Mouse (Mus musculus) heart, adult 2 months (tissue): ENCODE results near the gene Fndc1. TPM values are rescaled to one million over a fixed set of nuclear protein-coding genes. Genes with fewer than 3 reads are reported as not detected.

Source experiments
- DNase-seq, 2 experiments: peaks; one replicate each; pipeline ENCODE4 v3.0.0; 2021
- H3K27ac ChIP-seq: fragments of 200-600 bp; 2 replicates; pipeline ENCODE4 v1.8.1; 2022
- H3K27me3 ChIP-seq: fragments of 200-500 bp; 2 replicates; pipeline ENCODE4 v1.6.1; 2012; ENCODE audit warnings: mild to moderate bottlenecking, low read length, inconsistent platforms, mixed read lengths; ENCODE audit not compliant: control insufficient read depth, insufficient read depth
- H3K36me3 ChIP-seq: fragments of 200-500 bp; 2 replicates; pipeline ENCODE4 v1.6.1; 2012; ENCODE audit warnings: low read length, inconsistent platforms; ENCODE audit not compliant: control insufficient read depth, insufficient read depth
- H3K4me1 ChIP-seq: fragments of 200-500 bp; 2 replicates; pipeline ENCODE4 v1.6.1; 2011; ENCODE audit warnings: low read length; ENCODE audit not compliant: control insufficient read depth, insufficient read depth
- H3K4me3 ChIP-seq: fragments of 200-600 bp; 2 replicates; pipeline ENCODE4 v1.8.1; 2022
- H3K79me2 ChIP-seq: fragments of 200-500 bp; replicated peaks from 2 replicates; pipeline ENCODE4 v1.6.1; 2012; ENCODE audit warnings: mild to moderate bottlenecking, inconsistent platforms, low read length, moderate library complexity, mixed read lengths; ENCODE audit not compliant: control insufficient read depth, insufficient read depth
- H3K9ac ChIP-seq: fragments of 200-500 bp; 2 replicates; pipeline ENCODE4 v1.6.1; 2012; ENCODE audit warnings: low read depth, mild to moderate bottlenecking, control low read depth, inconsistent platforms, low read length, mixed read lengths
- CTCF ChIP-seq: fragments of 200-600 bp; IDR thresholded peaks from 2 replicates; pipeline ENCODE4 v1.8.1; 2022; ENCODE audit warnings: antibody characterized with exemption, mild to moderate bottlenecking, moderate library complexity
- EP300 ChIP-seq: fragments of 200-500 bp; IDR thresholded peaks from 2 replicates; pipeline ENCODE4 v1.6.1; 2011; ENCODE audit warnings: low read depth, low read length, control low read depth; ENCODE audit not compliant: insufficient read depth
- POLR2A ChIP-seq: fragments of 200-500 bp; IDR thresholded peaks from 2 replicates; pipeline ENCODE4 v1.6.1; 2011; ENCODE audit warnings: mild to moderate bottlenecking, low read depth, low read length, control low read depth; ENCODE audit not compliant: insufficient read depth
- WGBS: fragments of 180-500 bp; shearing (Covaris S2); methylation state at CpG from one replicate; pipeline ENCODE4 v1.1.7; 2018; 5-methylcytosine and 5-hydroxymethylcytosine counted together
- intact Hi-C: fragments of 180-260 bp; cut with DNase I; formaldehyde crosslinking; loops from one replicate; pipeline ENCODE4 v1.15.1; 2025
- polyA plus RNA-seq: library from polyadenylated mRNA; depleted of rRNA; stranded (reverse); fragments of >200 nt; gene quantifications from 2 replicates; pipeline ENCODE4 v1.2.3, GENCODE M21; 2012
- total RNA-seq, 2 experiments: library from RNA; stranded (reverse); gene quantifications; 2 replicates each; pipeline ENCODE4 v1.2.3; 2021

Gene Fndc1
- total and polyA plus RNA-seq, 3 experiments = 8.5 to 15.4 (median 11.5) TPM

DNA sequence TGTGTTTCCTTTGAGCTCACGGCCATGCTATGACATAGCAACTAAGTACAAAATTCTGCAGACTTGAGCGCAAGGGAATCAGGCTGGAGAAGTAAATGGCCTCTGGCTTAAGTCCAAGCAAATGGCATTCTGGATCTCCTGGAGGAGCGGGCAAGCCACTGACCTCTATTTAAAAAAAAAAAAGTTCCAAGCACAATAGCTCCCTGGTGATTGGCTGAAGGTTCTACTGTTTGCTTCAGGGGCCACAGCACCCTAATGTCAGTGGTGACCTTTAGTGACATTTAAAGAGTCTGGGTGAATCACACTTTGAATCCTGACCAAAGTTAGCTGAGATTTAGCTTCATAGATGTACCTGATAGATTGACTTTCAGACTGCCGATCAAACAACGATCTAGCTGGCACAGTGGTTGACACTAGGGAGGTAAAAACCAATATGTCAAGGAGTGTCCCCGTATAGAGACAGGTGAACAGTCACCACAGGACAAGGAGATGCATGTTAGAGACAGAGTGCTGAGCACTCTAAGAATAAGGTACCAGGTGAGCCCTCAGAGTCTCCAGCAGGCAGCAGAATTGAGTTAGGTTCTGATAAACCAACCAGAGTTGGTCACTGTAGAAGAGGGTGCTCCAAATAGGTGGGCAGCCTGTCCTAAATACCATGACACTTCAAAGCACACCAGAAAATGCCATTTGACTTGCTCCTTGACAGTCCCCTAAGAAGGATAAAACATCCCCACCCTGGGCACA, 43.9 kb upstream of the Fndc1 start:
- 72% methylated on average over 6 of the region's 6 CpGs for WGBS
- Histone ChIP-seq H3K36me3 (no peaks in the 10 kb centered on the region), H3K4me1 (no peaks in the 10 kb centered on the region), H3K4me3 (no peak overlapping the region), H3K9ac (no peak overlapping the region), H3K27me3 (no peaks in the 10 kb centered on the region), H3K27ac (no peak overlapping the region), H3K79me2 (no peaks in the 10 kb centered on the region)
- intact Hi-C loops = no loop called here
- no peak for TF ChIP-seq POLR2A
- no peak for TF ChIP-seq CTCF
- no peak for TF ChIP-seq EP300
- no peak for DNase-seq

GRCm38 (mm10) chr17:7869114-7869513, 42.0 kb upstream of the Fndc1 start:
- no peak overlapping the region for H3K27ac ChIP-seq
- DNase-seq = peak in 1 of 2 experiments; percentile 29
- TF ChIP-seq CTCF (no peak), EP300 (no peak), POLR2A (no peak)
- intact Hi-C loops = no loop called here
- no peaks in the 10 kb centered on the region for H3K4me1 ChIP-seq
- H3K4me3 ChIP-seq = no peak overlapping the region
- WGBS = 57% methylated on average over 7 of the region's 7 CpGs
- no peaks in the 10 kb centered on the region for H3K79me2 ChIP-seq
- no peaks in the 10 kb centered on the region for H3K36me3 ChIP-seq
- H3K27me3 ChIP-seq = no peaks in the 10 kb centered on the region
- no peak overlapping the region for H3K9ac ChIP-seq

DNA sequence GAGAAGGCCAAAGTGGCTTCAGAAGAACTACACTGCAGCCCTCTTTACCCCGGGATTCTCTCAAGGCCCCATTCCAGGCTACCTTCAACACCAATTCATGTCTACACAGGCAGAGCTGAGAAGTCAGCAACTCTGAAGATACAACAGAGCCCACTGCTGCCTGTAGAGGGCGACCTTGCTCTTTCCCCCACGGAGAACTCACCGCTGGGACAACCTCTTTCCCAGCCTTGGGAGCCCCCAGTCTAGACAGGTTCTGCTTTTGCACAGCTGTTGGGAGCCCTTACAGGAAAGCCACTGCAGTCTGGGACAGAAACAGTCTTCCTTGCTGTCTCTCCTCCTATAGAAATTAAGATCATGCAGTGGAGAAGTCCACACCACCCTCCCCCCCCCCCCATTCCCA, 41.5 kb upstream of the Fndc1 start:
- H3K27me3 ChIP-seq = no peaks in the 10 kb centered on the region
- H3K4me1 ChIP-seq = no peaks in the 10 kb centered on the region
- H3K4me3 ChIP-seq = no peak overlapping the region
- H3K27ac ChIP-seq = no peak overlapping the region
- no peak overlapping the region for H3K9ac ChIP-seq
- TF ChIP-seq POLR2A = no peak
- TF ChIP-seq CTCF = peak; percentile 83
- TF ChIP-seq EP300 = 0 out of 2 replicates have a peak, but pooled peaks have one; percentile 45
- H3K36me3 ChIP-seq = no peaks in the 10 kb centered on the region
- peak; percentile 73 to 76 for DNase-seq
- no peaks in the 10 kb centered on the region for H3K79me2 ChIP-seq
- 7% methylated on average over 4 of the region's 4 CpGs for WGBS
- intact Hi-C loops = no loop called here

DNA sequence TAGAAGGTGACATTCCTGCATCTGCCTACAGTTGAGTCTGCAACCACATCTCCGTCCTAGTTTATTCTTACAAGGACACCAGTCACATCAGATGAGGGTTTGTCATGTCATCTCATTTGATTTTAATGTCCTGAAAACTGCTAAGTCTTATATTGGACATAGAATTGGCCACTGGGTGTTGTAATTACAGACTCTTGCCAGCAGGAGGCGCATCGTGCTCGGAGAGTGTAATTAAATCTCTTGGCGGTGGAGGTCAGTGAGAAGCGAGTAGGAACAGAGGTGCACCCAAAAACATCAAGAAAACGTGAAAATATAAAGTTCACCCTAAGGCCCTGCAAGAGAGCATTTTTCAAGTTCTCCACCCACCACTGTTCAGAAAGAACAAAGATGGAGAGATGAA, 37.6 kb upstream of the Fndc1 start:
- Histone ChIP-seq H3K4me3 (no peak overlapping the region), H3K79me2 (no peaks in the 10 kb centered on the region), H3K27me3 (no peaks in the 10 kb centered on the region), H3K36me3 (no peaks in the 10 kb centered on the region), H3K27ac (no peak overlapping the region), H3K9ac (no peak overlapping the region), H3K4me1 (no peaks in the 10 kb centered on the region)
- DNase-seq = peak in 1 of 2 experiments; percentile 49
- WGBS = 18% methylated on average over 7 of the region's 7 CpGs
- intact Hi-C loops = loop anchor here (2.0 kb wide), 1 partner anchor 74 kb away; no protein-coding TSS in a partner anchor
- TF ChIP-seq POLR2A (no peak), EP300 (no peak), CTCF (peak; percentile 75)

DNA sequence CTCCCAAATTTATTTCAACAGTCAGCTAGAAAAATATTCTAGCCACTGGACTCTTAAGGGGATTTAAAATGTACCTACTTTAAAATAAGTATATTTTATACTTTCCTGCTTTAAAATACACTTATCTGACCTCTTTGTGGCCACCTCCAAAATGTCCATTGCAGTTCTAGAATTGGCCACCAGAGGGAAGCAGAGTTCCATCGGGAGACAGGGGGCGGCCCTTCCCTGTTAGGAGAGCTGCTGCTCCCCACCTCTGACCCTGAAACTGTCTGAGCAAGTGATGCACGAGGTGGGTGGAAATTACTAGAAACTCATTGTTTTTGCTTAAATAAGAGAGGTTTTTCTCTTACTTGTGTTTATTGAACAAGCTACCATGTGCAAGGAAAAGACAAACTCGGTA, 36.6 kb upstream of the Fndc1 start:
- Histone ChIP-seq H3K36me3 (no peaks in the 10 kb centered on the region), H3K9ac (no peak overlapping the region), H3K27ac (no peak overlapping the region), H3K79me2 (no peaks in the 10 kb centered on the region), H3K27me3 (no peaks in the 10 kb centered on the region), H3K4me3 (no peak overlapping the region), H3K4me1 (no peaks in the 10 kb centered on the region)
- WGBS = 23% methylated on average over 4 of the region's 4 CpGs
- intact Hi-C loops = loop anchor here (2.0 kb wide), 1 partner anchor 75 kb away; no protein-coding TSS in a partner anchor
- TF ChIP-seq POLR2A (no peak), EP300 (no peak), CTCF (peak; percentile 96)
- peak; percentile 49 to 80 for DNase-seq

- no peak overlapping the region for H3K4me3 ChIP-seq
- H3K4me1 ChIP-seq = no peaks in the 10 kb centered on the region
- intact Hi-C loops = no loop called here
- H3K36me3 ChIP-seq = no peaks in the 10 kb centered on the region
- no peak for DNase-seq
- TF ChIP-seq CTCF (no peak), POLR2A (no peak), EP300 (no peak)
- 48% methylated on average over 8 of the region's 8 CpGs for WGBS
- H3K9ac ChIP-seq = no peak overlapping the region
- H3K27ac ChIP-seq = no peak overlapping the region
- H3K27me3 ChIP-seq = no peaks in the 10 kb centered on the region
- H3K79me2 ChIP-seq = no peaks in the 10 kb centered on the region
Measured at GRCm38 (mm10) chr17:7860845-7861360, 33.8 kb upstream of the Fndc1 start.
